Mouse (Mus musculus) megakaryocyte progenitor cell, adult 5-6 weeks (primary cell): ENCODE results near the gene Mecom. TPM values are rescaled to one million over a fixed set of nuclear protein-coding genes. Genes with fewer than 3 reads are reported as not detected.

Source experiments
- ATAC-seq: replicated peaks from 2 replicates; pipeline ENCODE4 v1.8.0; 2016; ENCODE audit warnings: mild to moderate bottlenecking, moderate TSS enrichment, inconsistent platforms; ENCODE audit not compliant: poor library complexity
- total RNA-seq, 2 experiments: library from RNA; stranded (forward) in 1 of 2; stranded (reverse) in 1 of 2; fragments of 157-497, 149-512 nt in 1 of 2; fragments of 200-1000 nt in 1 of 2; gene quantifications; 2 replicates each; pipeline versions ENCODE4 v1.2.3 to v1.2.4; 2015 to 2017

The Mecom gene
- total RNA-seq, 2 experiments from 2014 or later = 0.17 to 4.0 TPM

GRCm38 (mm10) chr3:30256896-30257295, 290.9 kb downstream of the Mecom start:
- ATAC-seq = no peak

- ATAC-seq = no peak
Observed at GRCm38 (mm10) chr3:30255828-30256227, 292.0 kb downstream of the Mecom start.

- ATAC-seq = no peak
Observed at GRCm38 (mm10) chr3:30254451-30254850, 293.4 kb downstream of the Mecom start.

- ATAC-seq = no peak
Observed at GRCm38 (mm10) chr3:30253714-30254113, 294.1 kb downstream of the Mecom start.

- no peak for ATAC-seq
Observed at GRCm38 (mm10) chr3:30248656-30249384, 299.0 kb downstream of the Mecom start.

- 0 out of 2 replicates have a peak, but pooled peaks have one; percentile 6 for ATAC-seq
Observed at GRCm38 (mm10) chr3:30247256-30247655, 300.6 kb downstream of the Mecom start.

GRCm38 (mm10) chr3:30246431-30247041, 301.3 kb downstream of the Mecom start:
- peak; percentile 40 for ATAC-seq

GRCm38 (mm10) chr3:30245950-30246349, 301.9 kb downstream of the Mecom start:
- ATAC-seq = peak; percentile 55

GRCm38 (mm10) chr3:30244401-30244871, 303.4 kb downstream of the Mecom start:
- no peak for ATAC-seq

- ATAC-seq = no peak
Observed at GRCm38 (mm10) chr3:30243776-30244275, 304.0 kb downstream of the Mecom start.

GRCm38 (mm10) chr3:30239416-30239815, 308.4 kb downstream of the Mecom start:
- peak; percentile 86 for ATAC-seq

GRCm38 (mm10) chr3:30237493-30237892, 310.3 kb downstream of the Mecom start:
- peak; percentile 47 for ATAC-seq

- ATAC-seq = peak; percentile 87
Observed at GRCm38 (mm10) chr3:30234018-30234417, 313.8 kb downstream of the Mecom start.

- no peak for ATAC-seq
Observed at GRCm38 (mm10) chr3:30227964-30228670, 319.7 kb downstream of the Mecom start.

- no peak for ATAC-seq
Observed at GRCm38 (mm10) chr3:30226928-30227370, 320.9 kb downstream of the Mecom start.

GRCm38 (mm10) chr3:30225200-30225599, 322.6 kb downstream of the Mecom start:
- ATAC-seq = peak; percentile 89

GRCm38 (mm10) chr3:30220701-30221412, 327.0 kb downstream of the Mecom start:
- ATAC-seq = no peak

- no peak for ATAC-seq
Observed at GRCm38 (mm10) chr3:30219891-30220290, 327.9 kb downstream of the Mecom start.

GRCm38 (mm10) chr3:30219190-30219884, 328.5 kb downstream of the Mecom start:
- no peak for ATAC-seq

GRCm38 (mm10) chr3:30214607-30215006, 333.2 kb downstream of the Mecom start:
- ATAC-seq = no peak
